Mouse (Mus musculus) A20 (cell line): Measurements from ENCODE around the gene Trabd2b.

Experiments used
- DNase-seq: peaks from one replicate; pipeline ENCODE4 v3.0.0-alpha.2; 2011; ENCODE audit warnings: low read depth, low spot score

The Trabd2b gene

DNA sequence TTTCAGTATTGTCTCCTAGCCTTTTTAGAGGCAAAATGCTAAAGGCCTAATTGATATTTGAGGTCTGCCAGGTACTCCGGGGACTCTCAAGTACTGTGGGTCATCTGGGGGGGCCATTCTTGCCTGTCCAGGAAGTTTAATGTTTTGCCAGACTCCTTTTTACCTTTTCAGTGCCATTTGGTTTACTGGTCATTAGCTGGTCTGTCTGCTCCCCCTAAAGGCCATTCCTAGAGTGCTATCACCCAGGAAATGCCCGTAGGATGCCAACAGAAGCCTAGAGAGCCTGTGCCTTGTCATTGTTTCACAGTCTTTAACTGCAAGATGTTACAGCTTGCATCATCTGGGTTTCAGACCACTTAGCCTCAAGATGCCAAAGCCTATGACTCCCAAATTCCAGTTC, 35.7 kb downstream of the Trabd2b start:
- DNase-seq, result peak; percentile 27

GRCm38 (mm10) chr4:114442661-114443060, 36.1 kb downstream of the Trabd2b start:
- DNase-seq, result no peak

GRCm38 (mm10) chr4:114448393-114449052, 42.0 kb downstream of the Trabd2b start:
- no peak for DNase-seq

GRCm38 (mm10) chr4:114453101-114453500, 46.6 kb downstream of the Trabd2b start:
- no peak for DNase-seq

GRCm38 (mm10) chr4:114454016-114454415, 47.5 kb downstream of the Trabd2b start:
- no peak for DNase-seq

- DNase-seq, result no peak
Observed at GRCm38 (mm10) chr4:114454495-114455186, 48.1 kb downstream of the Trabd2b start.

DNA sequence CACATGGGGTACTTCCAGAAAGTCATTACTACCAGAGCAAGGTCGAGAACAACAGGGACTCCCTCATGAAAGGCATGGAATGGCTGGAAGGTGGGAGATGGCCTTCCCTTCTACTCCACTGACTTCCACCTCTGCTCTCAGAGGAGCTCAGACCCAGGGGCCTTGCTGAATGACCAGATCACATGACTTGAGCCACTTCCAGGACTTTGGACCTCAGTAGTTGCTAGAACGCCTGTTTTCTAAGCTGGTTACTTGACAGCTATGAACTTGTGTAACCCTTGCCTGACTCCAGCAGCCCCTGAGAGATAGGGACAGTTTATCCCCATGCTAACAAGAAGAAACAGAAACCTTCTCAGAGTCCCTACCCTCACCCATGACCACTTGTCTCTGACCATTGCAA, 50.6 kb downstream of the Trabd2b start:
- no peak for DNase-seq

DNA sequence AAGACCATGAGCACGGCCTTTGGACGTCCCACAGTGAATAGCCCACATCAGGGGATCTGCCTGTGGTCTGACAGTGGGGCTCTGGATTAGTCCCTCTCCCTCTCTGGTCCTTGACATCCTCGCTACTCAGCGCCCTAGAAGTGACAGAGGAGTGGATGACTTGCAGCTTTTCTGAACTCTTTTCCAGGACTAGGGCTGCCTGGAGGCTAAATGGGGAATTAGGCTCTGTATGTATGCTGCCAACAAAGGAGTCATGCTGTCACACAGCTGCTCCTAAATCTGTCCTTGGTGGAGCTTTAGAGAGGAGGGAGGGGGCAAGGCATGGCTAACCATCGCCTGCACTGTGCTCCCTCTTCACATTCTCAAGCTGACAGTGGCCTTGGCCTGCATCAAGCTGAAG, 53.1 kb downstream of the Trabd2b start:
- no peak for DNase-seq

GRCm38 (mm10) chr4:114460401-114460800, 53.9 kb downstream of the Trabd2b start:
- DNase-seq, result no peak

- DNase-seq, result no peak
Observed at GRCm38 (mm10) chr4:114461093-114461492, 54.6 kb downstream of the Trabd2b start.

DNA sequence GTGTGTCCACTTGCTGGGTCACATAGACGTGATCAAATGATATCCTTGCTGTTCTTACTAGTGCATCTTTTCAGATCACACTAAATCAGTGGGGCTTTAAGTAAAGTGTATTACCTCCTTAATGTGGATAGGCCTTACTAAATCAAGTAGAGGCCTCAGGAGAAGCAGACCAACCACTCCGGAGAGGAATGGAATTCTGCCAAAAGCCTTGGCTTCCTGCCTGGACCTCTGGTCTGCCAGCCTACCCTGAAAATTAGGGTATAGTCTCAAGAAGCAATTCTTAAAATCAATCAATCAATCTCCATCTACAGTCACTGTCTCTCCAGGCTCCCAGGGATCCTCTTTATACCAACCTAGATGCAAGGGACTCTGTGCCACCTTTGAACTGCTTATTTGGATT, 59.1 kb downstream of the Trabd2b start:
- DNase-seq, result no peak

GRCm38 (mm10) chr4:114467371-114468094, 61.0 kb downstream of the Trabd2b start:
- DNase-seq, result no peak

- no peak for DNase-seq
Observed at GRCm38 (mm10) chr4:114468095-114468429, 61.5 kb downstream of the Trabd2b start.

DNA sequence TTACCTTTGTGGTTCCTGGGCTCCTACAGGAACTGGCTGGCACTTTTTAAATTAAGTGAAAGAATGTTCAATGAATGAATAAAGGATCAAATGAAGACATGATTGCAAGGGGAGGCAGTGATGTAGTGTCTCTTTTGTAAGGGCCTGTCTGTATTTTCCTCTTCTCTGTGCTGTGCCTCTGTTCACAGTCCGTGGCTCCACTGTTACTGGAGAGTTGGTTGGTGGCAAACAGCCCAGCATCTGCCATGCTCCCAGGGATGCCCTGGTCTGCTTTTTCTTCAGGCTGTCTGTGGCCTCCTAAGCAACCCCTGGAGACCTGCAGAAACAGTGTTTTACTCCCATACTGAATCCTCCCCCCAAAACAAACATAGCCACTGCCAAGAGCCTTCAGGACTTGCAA, 63.4 kb downstream of the Trabd2b start:
- no peak for DNase-seq

- DNase-seq, result no peak
Observed at GRCm38 (mm10) chr4:114472143-114472542, 65.6 kb downstream of the Trabd2b start.

DNA sequence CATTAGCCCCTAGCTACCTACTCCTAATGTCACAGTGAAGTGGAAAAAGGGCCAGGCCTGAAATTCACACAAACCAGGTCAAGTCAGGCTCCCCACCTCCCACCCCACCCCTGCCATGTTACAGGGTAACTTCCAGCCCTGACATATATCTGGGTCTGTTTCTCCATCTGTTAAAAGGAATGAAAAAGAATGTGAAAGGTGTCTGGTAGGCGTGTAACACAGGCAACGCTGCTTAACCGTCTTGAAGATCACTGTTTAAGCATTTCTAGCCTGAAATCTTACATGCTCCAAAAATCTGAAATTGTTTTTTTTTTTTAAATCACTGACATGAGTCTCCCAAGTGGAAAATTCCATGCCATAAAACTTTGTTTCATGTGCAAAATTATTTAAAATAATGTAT, 69.8 kb downstream of the Trabd2b start:
- no peak for DNase-seq

DNA sequence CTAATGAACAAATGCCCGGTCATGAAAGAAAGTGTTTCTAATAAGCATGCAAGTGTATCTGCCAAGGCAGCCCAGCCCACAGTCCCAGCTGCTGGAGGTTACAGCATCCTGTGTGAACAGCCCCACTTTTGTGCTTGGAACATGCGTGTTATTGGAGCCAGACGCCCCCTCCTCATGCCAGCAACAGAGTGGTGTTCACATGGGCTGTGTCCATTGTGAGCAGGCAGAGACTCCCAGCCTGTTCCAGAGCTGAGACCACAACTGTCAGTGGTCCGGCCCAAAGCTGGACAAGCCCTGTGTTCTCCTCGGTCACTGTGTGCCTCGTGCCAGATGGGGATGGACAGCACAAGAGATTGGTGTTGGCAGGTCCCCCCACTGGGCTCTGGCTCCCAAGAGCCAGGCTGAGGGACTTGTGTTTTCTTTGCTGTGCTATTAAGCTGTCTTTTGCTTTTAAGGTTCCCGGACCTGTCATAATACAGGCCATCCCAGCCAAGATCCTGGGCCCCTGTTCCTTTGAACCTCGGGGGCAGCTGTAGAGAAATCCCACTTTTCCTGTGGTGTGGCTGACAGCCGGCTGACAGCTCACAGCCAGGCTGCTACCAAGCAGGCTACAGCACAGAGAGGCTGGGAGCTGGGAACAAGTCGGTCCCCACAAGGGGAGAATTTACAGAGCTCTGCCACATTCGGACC, 70.7 kb downstream of the Trabd2b start:
- DNase-seq, result no peak

DNA sequence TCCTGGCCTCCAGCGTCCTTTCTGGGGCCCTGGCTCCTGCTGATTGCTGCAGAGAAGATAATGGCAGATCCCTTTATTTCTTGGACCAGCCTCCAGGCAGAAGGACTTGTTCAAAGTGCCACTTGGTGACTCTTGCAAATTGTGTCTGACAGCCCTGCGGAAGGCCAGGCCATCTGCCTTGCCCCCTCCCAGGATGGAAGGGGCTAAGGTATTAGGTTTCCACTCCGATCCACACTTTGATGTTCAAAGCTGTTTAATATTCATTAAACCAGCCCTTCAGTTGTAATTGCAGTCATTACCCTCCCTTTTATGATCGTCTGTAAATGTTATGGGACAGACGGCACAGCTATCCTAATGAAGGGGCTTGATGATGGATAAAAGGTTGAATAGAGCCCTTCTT, 75.0 kb downstream of the Trabd2b start:
- DNase-seq, result no peak

- DNase-seq, result no peak
Observed at GRCm38 (mm10) chr4:114484173-114484572, 77.6 kb downstream of the Trabd2b start.

GRCm38 (mm10) chr4:114485996-114486395, 79.5 kb downstream of the Trabd2b start:
- DNase-seq, result no peak

DNA sequence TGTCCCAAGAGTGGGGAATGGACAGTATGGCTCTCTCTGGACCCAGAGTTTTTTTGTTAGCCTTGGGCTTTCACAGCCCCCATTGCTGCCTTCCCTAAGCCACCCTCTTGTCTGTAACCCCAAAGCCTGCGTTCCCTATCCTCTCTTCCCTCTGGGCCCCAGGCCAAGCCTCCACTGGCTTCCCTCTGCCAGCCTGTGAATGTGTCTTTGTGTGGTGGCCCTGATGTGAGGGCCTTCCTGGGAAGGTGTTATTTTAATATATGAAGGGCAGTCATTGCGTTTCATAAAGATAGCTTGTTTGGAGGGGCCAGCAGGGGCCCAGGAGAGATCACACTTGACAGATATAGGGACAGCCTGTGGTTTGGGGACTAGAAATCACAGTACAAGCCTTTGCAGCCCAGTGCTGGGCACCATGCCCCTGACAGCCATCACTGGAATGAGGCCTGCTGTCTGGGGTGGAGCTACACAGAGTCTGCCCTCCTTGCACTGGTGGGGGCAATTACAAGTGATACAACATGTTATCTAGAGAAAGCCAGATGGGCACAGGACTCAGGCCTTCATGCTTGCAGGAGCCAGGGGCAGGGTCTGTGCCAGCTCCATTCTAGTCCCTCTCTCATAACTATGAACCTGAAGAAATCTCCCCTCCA, 80.5 kb downstream of the Trabd2b start:
- no peak for DNase-seq

GRCm38 (mm10) chr4:114487701-114488100, 81.2 kb downstream of the Trabd2b start:
- DNase-seq, result peak; percentile 80
